Mouse (Mus musculus) limb, embryonic 12.5 days (tissue): Measurements from ENCODE around the gene Wdr75. TPM values are rescaled to one million over a fixed set of nuclear protein-coding genes. Genes with fewer than 3 reads are reported as not detected.

Experiments used
- ATAC-seq: fragments of 200-750 bp; cut with Nextera tagmentation; 2 replicates; pipeline ENCODE4 v1.8.0; 2017; ENCODE audit warnings: low read depth, moderate TSS enrichment; ENCODE audit not compliant: insufficient number of reproducible peaks, insufficient read depth, low FRiP score, low TSS enrichment
- H3K27ac ChIP-seq: fragments of 300-500 bp; sonication (generic); 2 replicates; pipeline ENCODE4 v1.5.1; 2016; ENCODE audit warnings: mild to moderate bottlenecking, moderate library complexity
- H3K27me3 ChIP-seq: fragments of 300-500 bp; sonication (generic); 2 replicates; pipeline ENCODE4 v1.6.1; 2016; ENCODE audit warnings: mild to moderate bottlenecking, moderate library complexity
- H3K36me3 ChIP-seq: fragments of 300-500 bp; sonication (generic); 2 replicates; pipeline ENCODE4 v1.6.1; 2016; ENCODE audit warnings: mild to moderate bottlenecking, moderate library complexity
- H3K4me1 ChIP-seq: fragments of 300-500 bp; sonication (generic); replicated peaks from 2 replicates; pipeline ENCODE4 v1.6.1; 2016
- H3K4me2 ChIP-seq: fragments of 300-500 bp; sonication (generic); 2 replicates; pipeline ENCODE4 v1.6.1; 2016; ENCODE audit warnings: mild to moderate bottlenecking, moderate library complexity
- H3K4me3 ChIP-seq: fragments of 300-500 bp; sonication (generic); replicated peaks from 2 replicates; pipeline ENCODE4 v1.5.1; 2016; ENCODE audit warnings: mild to moderate bottlenecking
- H3K9ac ChIP-seq: fragments of 300-500 bp; sonication (generic); replicated peaks from 2 replicates; pipeline ENCODE4 v1.6.1; 2016; ENCODE audit warnings: mild to moderate bottlenecking, moderate library complexity
- H3K9me3 ChIP-seq: fragments of 300-500 bp; sonication (generic); 2 replicates; pipeline ENCODE4 v1.6.1; 2016; ENCODE audit warnings: mild to moderate bottlenecking, moderate library complexity
- WGBS: fragments of 180-500 bp; shearing (Covaris S2); methylation state at CpG from one replicate; pipeline ENCODE4 v1.1.7; 2016; 5-methylcytosine and 5-hydroxymethylcytosine counted together
- polyA plus RNA-seq: library from polyadenylated mRNA; unstranded; fragments of >200 nt; fragmentation: Nextera tagmentation; extraction: Ambion mirVana; gene quantifications from 2 replicates; pipeline ENCODE4 v1.2.1, GENCODE M21; 2016

Gene Wdr75
- polyA plus RNA-seq, 1 experiment from 2014 or later: 82.6 TPM

GRCm38 (mm10) chr1:45868479-45869137 lies 73.6 kb downstream of the Wdr75 start:
- no peaks in the 10 kb centered on the region for H3K36me3 ChIP-seq

More at GRCm38 (mm10) chr1:45868479-45869137, 73.6 kb downstream of the Wdr75 start:
- Histone ChIP-seq H3K9ac (no peak overlapping the region), H3K4me3 (no peak overlapping the region), H3K4me1 (peaks cover 16% of the 10 kb centered on the region; the same call in 1 of the 2 replicates), H3K4me2 (no peak overlapping the region), H3K9me3 (no peaks in the 10 kb centered on the region), H3K27ac (no peak overlapping the region), H3K27me3 (no peaks in the 10 kb centered on the region)
- WGBS: 85% methylated on average over 3 of the region's 3 CpGs
- ATAC-seq: no peak

Other genes starting within 250 kb of the Wdr75 start
- gene Gm5269, start 95.1 kb downstream of the Wdr75 start, polyA plus RNA-seq: not detected in 2 replicates
- gene Slc40a1, start 131.4 kb downstream of the Wdr75 start, polyA plus RNA-seq: 10.9 and 12.5 TPM in 2 replicates